Mouse (Mus musculus) forebrain, embryonic 11.5 days (tissue): ENCODE measurements around the gene Nmrk1. TPM values are rescaled to one million over a fixed set of nuclear protein-coding genes. Genes with fewer than 3 reads are reported as not detected.

Source experiments
- ATAC-seq: fragments of 200-750 bp; cut with Nextera tagmentation; replicated peaks from 2 replicates; pipeline ENCODE4 v1.8.0; 2017; ENCODE audit warnings: moderate TSS enrichment; ENCODE audit not compliant: low FRiP score
- DNase-seq: peaks from one replicate; pipeline ENCODE4 v3.0.0-alpha.2; 2017; ENCODE audit warnings: low spot score
- H3K27ac ChIP-seq: fragments of 300-500 bp; sonication (generic); 2 replicates; pipeline ENCODE4 v1.5.1; 2014; ENCODE audit warnings: low read depth, low read length
- H3K27me3 ChIP-seq: fragments of 300-500 bp; sonication (generic); 2 replicates; pipeline ENCODE4 v1.6.1; 2014; ENCODE audit warnings: mild to moderate bottlenecking, low read length, mixed read lengths; ENCODE audit not compliant: control insufficient read depth, insufficient read depth
- H3K36me3 ChIP-seq: fragments of 300-500 bp; sonication (generic); 2 replicates; pipeline ENCODE4 v1.6.1; 2014; ENCODE audit warnings: mild to moderate bottlenecking, low read length, moderate library complexity, mixed read lengths; ENCODE audit not compliant: control insufficient read depth, insufficient read depth
- H3K4me1 ChIP-seq: fragments of 300-500 bp; sonication (generic); replicated peaks from 2 replicates; pipeline ENCODE4 v1.6.1; 2014; ENCODE audit warnings: low read length, mixed read lengths; ENCODE audit not compliant: control insufficient read depth, insufficient read depth
- H3K4me2 ChIP-seq: fragments of 300-500 bp; sonication (generic); 2 replicates; pipeline ENCODE4 v1.6.1; 2014; ENCODE audit warnings: low read depth, mild to moderate bottlenecking, low read length, moderate library complexity, mixed read lengths; ENCODE audit not compliant: severe bottlenecking
- H3K4me3 ChIP-seq: fragments of 300-500 bp; sonication (generic); 2 replicates; pipeline ENCODE4 v1.5.1; 2014; ENCODE audit warnings: low read depth, low read length
- H3K9ac ChIP-seq: fragments of 300-500 bp; sonication (generic); 2 replicates; pipeline ENCODE4 v1.6.1; 2014; ENCODE audit warnings: low read length
- H3K9me3 ChIP-seq: fragments of 300-500 bp; sonication (generic); 2 replicates; pipeline ENCODE4 v1.6.1; 2016; ENCODE audit warnings: low read length, mixed read lengths; ENCODE audit not compliant: control insufficient read depth
- WGBS: fragments of 180-500 bp; shearing (Covaris S2); extraction: QIAGEN DNeasy Blood & Tissue Kit; methylation state at CpG from one replicate; pipeline ENCODE4 v1.1.7; 2014; 5-methylcytosine and 5-hydroxymethylcytosine counted together
- polyA plus RNA-seq: library from polyadenylated mRNA; unstranded; fragments of >200 nt; fragmentation: Nextera tagmentation; extraction: Ambion mirVana; gene quantifications from 2 replicates; pipeline ENCODE4 v1.2.1, GENCODE M21; 2014

Nmrk1 gene
- polyA plus RNA-seq, 1 experiment from 2014 or later, result 6.1 TPM

- H3K4me2 ChIP-seq, result no peak overlapping the region
- 77% methylated on average over 2 of the region's 2 CpGs for WGBS
- H3K9ac ChIP-seq, result no peak overlapping the region
- H3K9me3 ChIP-seq, result no peaks in the 10 kb centered on the region
- no peaks in the 10 kb centered on the region for H3K27me3 ChIP-seq
- no peak overlapping the region for H3K27ac ChIP-seq
- no peaks in the 10 kb centered on the region for H3K4me1 ChIP-seq
- H3K36me3 ChIP-seq, result no peaks in the 10 kb centered on the region
- DNase-seq (no peak), ATAC-seq (no peak)
- H3K4me3 ChIP-seq, result no peak overlapping the region
Measured at GRCm38 (mm10) chr19:18623894-18624293, 7.9 kb upstream of the Nmrk1 start.

- ATAC-seq, result no peak
- Histone ChIP-seq H3K27me3 (no peaks in the 10 kb centered on the region), H3K4me3 (no peak overlapping the region), H3K4me2 (no peak overlapping the region), H3K4me1 (no peaks in the 10 kb centered on the region), H3K27ac (no peak overlapping the region), H3K9ac (no peak overlapping the region), H3K9me3 (no peaks in the 10 kb centered on the region), H3K36me3 (no peaks in the 10 kb centered on the region)
- 68% methylated on average over 1 of the region's 1 CpGs for WGBS
- no peak for DNase-seq
Measured at GRCm38 (mm10) chr19:18629589-18629988, 2.2 kb upstream of the Nmrk1 start.

- H3K9ac ChIP-seq, result peak overlapping the region; percentile 51
- H3K36me3 ChIP-seq, result no peaks in the 10 kb centered on the region
- H3K4me1 ChIP-seq, result no peaks in the 10 kb centered on the region
- peak overlapping the region; percentile 91 for H3K4me2 ChIP-seq
- peak overlapping the region; percentile 60 for H3K4me3 ChIP-seq
- WGBS, result 12% methylated on average over 17 of the region's 17 CpGs
- H3K27me3 ChIP-seq, result no peaks in the 10 kb centered on the region
- ATAC-seq, result no peak
- no peaks in the 10 kb centered on the region for H3K9me3 ChIP-seq
- no peak overlapping the region for H3K27ac ChIP-seq
- no peak for DNase-seq
Measured at GRCm38 (mm10) chr19:18630221-18631119, 1.3 kb upstream of the Nmrk1 start.

GRCm38 (mm10) chr19:18631161-18631643 lies 548 bp upstream of the Nmrk1 start:
- Histone ChIP-seq H3K4me1 (no peaks in the 10 kb centered on the region), H3K36me3 (no peaks in the 10 kb centered on the region), H3K4me3 (peak overlapping the region; percentile 60), H3K9me3 (no peaks in the 10 kb centered on the region), H3K4me2 (peak overlapping the region; percentile 91), H3K9ac (peak overlapping the region; percentile 51), H3K27ac (no peak overlapping the region), H3K27me3 (no peaks in the 10 kb centered on the region)
- DNase-seq, result no peak
- peak; percentile 67 for ATAC-seq
- 1% methylated on average over 40 of the region's 40 CpGs for WGBS

- no peak for ATAC-seq
- no peak for DNase-seq
- 68% methylated on average over 13 of the region's 13 CpGs for whole genome bisulfite sequencing
- Histone ChIP-seq H3K4me2 (peak overlapping the region; percentile 91), H3K4me1 (no peaks in the 10 kb centered on the region), H3K9me3 (no peaks in the 10 kb centered on the region), H3K27ac (no peak overlapping the region), H3K9ac (peak overlapping the region; percentile 51), H3K36me3 (no peaks in the 10 kb centered on the region), H3K4me3 (peak overlapping the region; percentile 60), H3K27me3 (no peaks in the 10 kb centered on the region)
Measured at GRCm38 (mm10) chr19:18632231-18633185, 758 bp downstream of the Nmrk1 start.

GRCm38 (mm10) chr19:18637954-18638353 lies 6.2 kb downstream of the Nmrk1 start:
- no peaks in the 10 kb centered on the region for H3K27me3 ChIP-seq
- no peak overlapping the region for H3K4me3 ChIP-seq
- no peak overlapping the region for H3K27ac ChIP-seq
- ATAC-seq, result no peak
- H3K36me3 ChIP-seq, result no peaks in the 10 kb centered on the region
- H3K4me2 ChIP-seq, result no peak overlapping the region
- H3K4me1 ChIP-seq, result no peaks in the 10 kb centered on the region
- no peak for DNase-seq
- no peak overlapping the region for H3K9ac ChIP-seq
- 84% methylated on average over 5 of the region's 5 CpGs for WGBS
- H3K9me3 ChIP-seq, result no peaks in the 10 kb centered on the region

- no peak overlapping the region for H3K27ac ChIP-seq
- ATAC-seq (no peak), DNase-seq (no peak)
- no peaks in the 10 kb centered on the region for H3K27me3 ChIP-seq
- H3K4me3 ChIP-seq, result no peak overlapping the region
- H3K9ac ChIP-seq, result no peak overlapping the region
- 71% methylated on average over 5 of the region's 5 CpGs for WGBS
- no peaks in the 10 kb centered on the region for H3K4me1 ChIP-seq
- no peaks in the 10 kb centered on the region for H3K36me3 ChIP-seq
- no peaks in the 10 kb centered on the region for H3K9me3 ChIP-seq
- H3K4me2 ChIP-seq, result no peak overlapping the region
Measured at GRCm38 (mm10) chr19:18638949-18639348, 7.2 kb downstream of the Nmrk1 start.

GRCm38 (mm10) chr19:18639552-18639951 lies 7.8 kb downstream of the Nmrk1 start:
- Histone ChIP-seq H3K4me1 (no peaks in the 10 kb centered on the region), H3K9ac (no peak overlapping the region), H3K27ac (no peak overlapping the region), H3K4me3 (no peak overlapping the region), H3K36me3 (no peaks in the 10 kb centered on the region), H3K4me2 (no peak overlapping the region), H3K9me3 (no peaks in the 10 kb centered on the region), H3K27me3 (no peaks in the 10 kb centered on the region)
- WGBS, result 25% methylated on average over 2 of the region's 2 CpGs
- ATAC-seq, result no peak
- DNase-seq, result no peak
